28 mouse cellular contexts compared by ENCODE assay signal in genomic region chr6:136291424-136291823, GRCm38 (mm10). TPM values are rescaled to one million over a fixed set of nuclear protein-coding genes. Genes with fewer than 3 reads are reported as not detected.
"Had no signal": no experiment of that assay in that cellular context is flagged by ENCODE, and none has a peak within 500 bp of the region (broad histone marks: within the 10 kb centered on the region; RNA-seq: fewer than 3 reads in every experiment).

No protein-coding gene starts in this region.

- H3K9me3 ChIP-seq: liver, embryonic 12.5 days; midbrain, embryonic 10.5 days; neural tube, embryonic 13.5 days; neural tube, embryonic 15.5 days had no signal

- H3K27me3 ChIP-seq: liver, embryonic 12.5 days; midbrain, embryonic 12.5 days; neural tube, embryonic 13.5 days; neural tube, embryonic 15.5 days had no signal

- ATAC-seq: liver, embryonic 12.5 days; midbrain, embryonic 16.5 days had no signal

- H3K9ac ChIP-seq: liver, embryonic 12.5 days; liver, embryonic 14.5 days; lung, embryonic 14.5 days; midbrain, embryonic 12.5 days; neural tube, embryonic 13.5 days; neural tube, embryonic 15.5 days had no signal

- DNase-seq: lung, adult 18-20 months; lung, postnatal 36 days; midbrain, embryonic 14.5 days; retina, postnatal 1 day; right cerebral cortex, adult 18-20 months; right cerebral cortex, postnatal 25 days; right cerebral cortex, postnatal 4 days; spleen, adult 18-20 months; thymus, adult 18-20 months; thymus, postnatal 14 days; thymus, postnatal 36 days had no signal

- H3K4me2 ChIP-seq: liver, embryonic 12.5 days; lung, embryonic 14.5 days; midbrain, embryonic 12.5 days; neural tube, embryonic 13.5 days; neural tube, embryonic 15.5 days had no signal

- H3K27ac ChIP-seq: liver, embryonic 12.5 days; liver, embryonic 14.5 days; midbrain, embryonic 10.5 days; midbrain, embryonic 12.5 days; neural tube, embryonic 13.5 days; neural tube, embryonic 15.5 days had no signal

- H3K4me1 ChIP-seq: liver, embryonic 12.5 days; midbrain, embryonic 10.5 days; midbrain, embryonic 12.5 days; neural tube, embryonic 15.5 days had no signal

- H3K4me3 ChIP-seq: liver, embryonic 12.5 days; midbrain, embryonic 10.5 days; midbrain, embryonic 12.5 days; myocyte; neural tube, embryonic 13.5 days; neural tube, embryonic 15.5 days had no signal

- H3K36me3 ChIP-seq: liver, embryonic 12.5 days; midbrain, embryonic 10.5 days; midbrain, embryonic 12.5 days; neural tube, embryonic 13.5 days; neural tube, embryonic 15.5 days had no signal

RNA-seq across cellular contexts. Expression of gene Gm8994, which starts 35.9 kb away (rescaled TPM):
- total RNA-seq: megakaryocyte, adult 5-6 weeks; megakaryocyte-erythroid progenitor cell, adult 5-6 weeks had no signal
- polyA plus RNA-seq: liver, embryonic 12.5 days; liver, embryonic 16.5 days; lung, embryonic 14.5 days; midbrain, embryonic 10.5 days; midbrain, embryonic 12.5 days; midbrain, embryonic 14.5 days; midbrain, embryonic 16.5 days; myocyte; neural tube, embryonic 11.5 days; neural tube, embryonic 13.5 days; neural tube, embryonic 15.5 days; small intestine, adult 2 months; stomach, embryonic 14.5 days; stomach, embryonic 16.5 days; thymus, postnatal 0 days had no signal
